Mouse (Mus musculus): Measurements from ENCODE around the gene Camk1d.

DNA sequence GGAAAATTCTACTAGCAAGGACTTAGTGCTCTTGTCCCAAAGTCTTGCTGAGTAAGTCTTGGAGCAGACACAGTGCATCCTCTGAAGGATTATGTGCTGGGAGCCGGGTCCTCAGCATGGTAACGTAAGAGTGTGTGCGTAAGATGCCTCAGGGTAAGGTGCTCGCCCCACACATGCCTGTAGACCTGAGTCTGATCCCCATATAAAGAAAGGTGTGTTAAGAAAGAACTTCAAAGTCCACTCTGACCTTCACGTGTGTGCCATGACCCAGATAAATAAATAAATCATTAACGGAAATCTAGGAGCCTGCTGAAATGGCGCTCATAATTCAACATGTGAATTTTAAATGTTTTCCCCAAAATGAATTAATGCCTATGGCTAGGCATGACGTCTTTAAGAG is 37.5 kb downstream of the Camk1d start:
- no peak for TF ChIP-seq TCF12 (IDR thresholded peaks at IDR 0.05; ENCODE audit: low read depth, low read length)
- TF ChIP-seq POLR2A (IDR thresholded peaks at IDR 0.05; ENCODE audit: low read depth, low read length), result no peak
- no peak for TF ChIP-seq CTCF (conservative IDR thresholded peaks at IDR 0.05 in 1 of 2, IDR thresholded peaks at IDR 0.05 in 1 of 2; ENCODE audit: low read depth in 2 of 2, low read length in 2 of 2)
